Mouse (Mus musculus): ENCODE data around the gene Vmn1r201.

Gene Vmn1r201

GRCm38 (mm10) chr13:22471623-22472022, at the start of gene Vmn1r201:
Gene Vmn1r201 (plus strand): TSS chr13:22471923.
- no peak for DNase-seq (ENCODE audit: low spot score in 2 of 2)

- DNase-seq (ENCODE audit: low spot score in 2 of 2) = no peak
These were observed 16.6 kb upstream of the Vmn1r201 start for GRCm38 (mm10) chr13:22455145-22455544.

GRCm38 (mm10) chr13:22502431-22502830, 30.7 kb downstream of the Vmn1r201 start:
- DNase-seq (ENCODE audit: low spot score in 2 of 2) = no peak

GRCm38 (mm10) chr13:22505281-22505680, 33.6 kb downstream of the Vmn1r201 start, which contains the start of gene Vmn1r202:
Gene Vmn1r202 (minus strand): TSS chr13:22505381.
- DNase-seq (ENCODE audit: low spot score in 2 of 2) = no peak

GRCm38 (mm10) chr13:22517814-22518213, 46.1 kb downstream of the Vmn1r201 start, which contains the start of gene Vmn1r203:
Gene Vmn1r203 (plus strand): TSS chr13:22518114.
- no peak for DNase-seq (ENCODE audit: low spot score in 2 of 2)
